Mouse (Mus musculus) bone marrow macrophage, adult 2 months (primary cell): Measurements from ENCODE around the gene Fbxl13. TPM values are rescaled to one million over a fixed set of nuclear protein-coding genes. Genes with fewer than 3 reads are reported as not detected.

Experiments used
- H3K27ac ChIP-seq: 2 replicates; pipeline ENCODE4 v1.5.1; 2012; ENCODE audit warnings: low read depth, low read length; ENCODE audit not compliant: insufficient read depth
- H3K4me1 ChIP-seq: 2 replicates; pipeline ENCODE4 v1.6.1; 2012; ENCODE audit warnings: low read length; ENCODE audit not compliant: control insufficient read depth, insufficient read depth
- H3K4me3 ChIP-seq: 2 replicates; pipeline ENCODE4 v1.5.1; 2012; ENCODE audit warnings: mild to moderate bottlenecking, low read length, moderate library complexity; ENCODE audit not compliant: insufficient read depth
- CTCF ChIP-seq: IDR thresholded peaks from 2 replicates; pipeline ENCODE4 v1.5.1; 2012; ENCODE audit warnings: low read depth, mild to moderate bottlenecking, low read length, moderate library complexity
- POLR2A ChIP-seq: IDR thresholded peaks from 2 replicates; pipeline ENCODE4 v1.6.1; 2012; ENCODE audit warnings: mild to moderate bottlenecking, low read depth, low read length, borderline replicate concordance
- polyA plus RNA-seq: library from polyadenylated mRNA; stranded (reverse); fragments of >200 nt; gene quantifications from 2 replicates; pipeline ENCODE4 v1.2.4, GENCODE M21; 2012; ENCODE audit not compliant: missing spikeins, insufficient read depth, insufficient read length

Gene Fbxl13
- polyA plus RNA-seq, 1 experiment, result not detected

DNA sequence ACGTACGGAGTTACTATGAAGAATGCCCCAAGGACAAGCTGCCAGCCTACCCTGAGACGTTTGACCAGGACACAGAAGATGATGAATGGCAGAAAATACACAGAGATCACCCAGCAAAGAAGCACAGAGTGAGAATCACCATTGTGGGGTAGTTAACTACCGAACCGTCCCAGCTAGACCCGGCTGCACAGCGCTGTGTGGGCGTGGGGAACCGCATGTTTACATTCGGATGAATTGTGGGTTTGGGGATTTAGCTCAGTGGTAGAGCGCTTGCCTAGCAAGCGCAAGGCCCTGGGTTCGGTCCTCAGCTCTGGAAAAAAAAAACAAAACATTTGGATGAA lies 70.3 kb downstream of the Fbxl13 start:
- H3K4me3 ChIP-seq, result no peak overlapping the region

DNA sequence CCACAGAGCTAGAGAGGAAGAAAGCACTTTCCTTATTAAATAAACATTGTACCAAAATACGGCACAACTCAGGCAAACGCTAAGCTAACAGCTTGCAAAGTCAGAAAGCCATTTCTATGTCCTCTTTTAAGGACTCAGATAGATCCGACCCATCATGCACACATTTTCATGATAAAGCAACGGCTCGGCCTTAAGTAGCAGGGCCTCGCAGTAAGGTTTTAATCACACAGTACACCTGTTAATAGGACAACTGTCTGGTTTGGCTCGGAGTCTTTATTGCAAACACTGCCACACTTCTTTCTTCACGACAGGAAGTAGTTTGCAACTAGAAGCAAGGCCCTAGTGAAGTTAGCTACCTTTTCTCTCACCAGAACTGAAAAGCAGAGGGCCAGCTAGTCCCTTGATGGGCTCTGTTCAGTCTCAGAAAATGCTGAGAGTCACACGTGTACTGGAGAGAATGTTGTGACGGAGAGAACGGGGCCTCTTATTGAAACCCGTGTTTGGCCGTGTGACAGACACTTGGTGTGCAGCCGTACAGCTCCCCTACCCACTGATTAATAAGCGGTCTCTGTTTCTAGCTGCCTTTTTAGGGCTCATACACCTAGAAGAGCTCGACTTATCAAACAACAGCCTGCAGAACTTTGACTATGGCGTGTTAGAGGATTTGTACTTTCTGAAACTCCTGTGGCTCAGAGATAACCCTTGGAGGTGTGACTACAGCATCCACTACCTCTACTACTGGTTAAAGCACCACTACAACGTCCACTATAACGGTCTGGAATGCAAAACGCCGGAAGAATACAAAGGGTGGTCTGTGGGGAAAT lies 70.8 kb downstream of the Fbxl13 start:
- Histone ChIP-seq H3K4me3 (no peak overlapping the region), H3K4me1 (peaks cover 4% of the 10 kb centered on the region), H3K27ac (no peak overlapping the region)
- TF ChIP-seq CTCF (no peak), POLR2A (no peak)

More for the DNA sequence above, 70.3 kb downstream of the Fbxl13 start:
- H3K27ac ChIP-seq, result no peak overlapping the region
- H3K4me1 ChIP-seq, result peaks cover 4% of the 10 kb centered on the region
- TF ChIP-seq POLR2A, result no peak
- TF ChIP-seq CTCF, result no peak

DNA sequence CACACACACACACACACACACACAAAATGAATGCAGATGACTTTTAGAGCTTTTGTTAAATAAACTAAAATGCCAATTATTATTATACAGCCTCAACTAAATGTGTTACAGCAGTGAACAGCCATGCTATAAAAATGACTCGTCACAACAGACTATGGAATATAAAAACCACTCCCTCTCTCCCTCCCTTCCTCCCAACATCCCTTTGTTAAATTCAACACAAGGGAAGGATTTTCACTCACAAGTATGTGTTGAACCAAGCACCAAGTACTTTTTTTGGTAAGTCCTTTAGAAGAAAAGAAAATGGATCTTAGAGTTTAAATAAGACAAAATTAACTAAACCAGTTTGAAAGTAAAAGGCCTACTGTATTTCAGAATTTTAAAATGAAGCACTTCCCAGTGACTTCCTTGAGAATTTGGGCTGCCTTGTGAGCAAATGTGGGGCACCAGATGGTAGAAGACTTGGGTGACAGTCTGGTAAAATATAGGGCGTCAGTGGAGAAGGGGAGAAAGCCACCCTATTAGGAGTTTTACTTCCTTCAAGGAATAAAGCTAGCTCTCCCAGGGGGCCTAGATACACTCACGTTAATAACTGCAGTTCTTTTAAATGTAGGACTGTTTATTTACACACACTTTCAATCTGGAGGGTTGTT lies 72.5 kb downstream of the Fbxl13 start:
- Histone ChIP-seq H3K4me3 (no peak overlapping the region), H3K27ac (no peak overlapping the region), H3K4me1 (peaks cover 5% of the 10 kb centered on the region)
- TF ChIP-seq CTCF (no peak), POLR2A (no peak)

DNA sequence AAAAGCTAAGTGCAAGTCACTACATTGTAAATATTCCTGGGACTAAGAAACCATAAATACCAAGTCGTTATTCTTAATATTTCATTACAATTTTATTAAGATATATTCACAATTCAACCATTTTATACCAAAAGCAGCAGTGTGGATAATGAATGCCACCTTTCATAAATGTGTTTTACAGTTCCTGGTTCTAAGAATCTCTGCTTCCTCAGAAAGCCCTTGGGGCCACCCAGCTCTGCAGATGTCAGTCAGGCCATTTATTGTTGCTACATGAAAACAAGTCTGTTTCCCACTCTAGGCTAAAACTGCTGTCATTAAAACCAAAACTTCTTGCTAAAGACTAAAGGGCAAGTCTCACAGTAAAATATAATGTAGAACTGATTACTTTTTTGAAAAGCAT lies 77.7 kb downstream of the Fbxl13 start:
- no peak overlapping the region for H3K4me3 ChIP-seq
- H3K4me1 ChIP-seq, result peaks cover 41% of the 10 kb centered on the region
- H3K27ac ChIP-seq, result no peak overlapping the region; the same call in 1 of the 2 replicates
- TF ChIP-seq CTCF (no peak), POLR2A (no peak)

DNA sequence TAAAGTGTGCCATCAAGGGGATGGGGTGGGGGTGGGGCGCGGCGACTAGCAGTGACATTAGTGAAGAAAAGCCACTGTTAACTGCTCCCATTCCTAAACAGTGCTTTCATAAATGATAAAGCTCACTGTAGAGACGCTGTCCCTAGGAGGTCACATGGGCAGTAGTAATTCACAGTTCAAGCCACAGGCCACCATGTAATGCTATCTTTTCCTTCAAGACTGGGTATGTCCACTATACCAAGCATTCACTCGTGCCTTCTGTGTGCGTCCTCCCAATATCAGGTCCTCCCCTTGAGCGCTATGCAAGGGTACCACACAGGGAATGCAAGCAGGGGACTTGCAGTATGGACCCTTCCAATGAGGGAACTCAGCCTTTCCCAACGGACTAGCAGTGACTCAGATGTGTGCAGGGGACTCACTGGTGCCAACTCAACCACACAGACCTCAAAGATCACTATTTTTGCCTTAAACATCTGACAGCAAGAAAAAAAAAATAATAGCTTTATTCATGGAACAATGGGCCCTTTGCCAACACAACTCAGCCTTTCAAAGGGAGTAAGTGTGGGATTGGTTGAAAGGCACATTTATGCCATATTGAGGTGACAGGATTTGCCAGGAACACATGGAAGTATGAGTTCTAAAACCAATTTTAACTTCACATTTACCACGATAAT lies 79.9 kb downstream of the Fbxl13 start:
- Histone ChIP-seq H3K27ac (peak overlapping the region; percentile 68), H3K4me3 (no peak overlapping the region), H3K4me1 (peaks cover 50% of the 10 kb centered on the region)
- no peak for TF ChIP-seq CTCF
- no peak for TF ChIP-seq POLR2A

DNA sequence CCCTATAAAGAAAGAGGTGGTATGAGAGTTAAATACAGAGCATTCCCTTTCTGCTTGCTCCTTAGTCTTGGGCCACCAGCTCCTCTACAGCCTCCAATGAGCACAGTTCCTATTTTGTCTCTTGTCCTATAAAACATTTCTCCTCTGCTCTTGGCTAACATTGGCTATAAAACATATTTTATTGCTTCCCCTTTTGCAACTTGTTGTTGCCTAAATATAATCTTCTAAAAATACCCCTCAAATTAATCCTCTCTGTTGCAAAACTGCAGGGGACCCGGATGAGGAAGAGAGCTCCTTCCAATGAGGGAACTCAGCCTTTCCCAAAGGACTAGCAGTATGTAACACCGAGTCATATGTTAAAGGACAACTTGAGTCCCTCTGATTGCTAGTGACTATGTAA lies 81.5 kb downstream of the Fbxl13 start:
- H3K4me3 ChIP-seq, result no peak overlapping the region
- peaks cover 50% of the 10 kb centered on the region for H3K4me1 ChIP-seq
- H3K27ac ChIP-seq, result peak overlapping the region; percentile 98
- TF ChIP-seq POLR2A (no peak), CTCF (no peak)

DNA sequence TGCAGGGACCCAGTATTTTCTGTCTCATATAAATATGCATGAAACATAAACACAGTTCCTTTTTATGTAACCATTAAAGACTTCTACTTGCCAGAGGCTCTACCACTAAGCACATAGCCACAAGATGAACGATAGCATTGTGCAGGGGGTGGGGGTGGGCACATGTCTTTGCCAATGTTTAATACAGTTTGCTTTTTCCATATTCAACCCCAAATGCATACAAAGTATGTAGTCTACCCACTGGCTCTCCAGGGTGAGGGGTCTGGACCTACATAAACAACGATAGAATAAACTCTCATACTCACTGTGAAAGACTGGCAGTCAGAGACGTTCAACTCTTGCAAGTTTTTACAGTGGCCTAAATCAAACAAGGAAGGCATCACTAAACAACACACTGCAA lies 88.9 kb downstream of the Fbxl13 start:
- no peak overlapping the region for H3K27ac ChIP-seq
- H3K4me1 ChIP-seq, result no peaks in the 10 kb centered on the region
- no peak overlapping the region for H3K4me3 ChIP-seq
- TF ChIP-seq POLR2A (no peak), CTCF (no peak)

DNA sequence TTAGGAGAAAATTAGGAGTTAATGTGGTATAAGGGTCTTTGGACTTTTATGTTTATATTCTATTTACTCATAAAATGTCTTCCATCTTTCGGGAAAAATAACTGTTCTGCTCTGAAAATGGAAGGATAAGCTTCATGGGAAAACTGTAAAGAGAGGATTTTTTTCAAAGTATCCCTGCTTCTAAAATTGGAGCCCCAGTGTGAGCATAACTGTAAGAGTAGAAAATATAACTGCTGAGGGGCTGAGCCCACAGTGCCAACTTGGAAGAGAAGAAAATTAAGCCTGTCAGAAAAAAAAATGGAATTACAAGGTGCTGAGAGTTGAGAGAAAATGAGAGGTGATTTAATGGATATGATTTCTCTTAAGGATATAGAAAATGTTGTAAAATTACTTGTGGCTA lies 90.7 kb downstream of the Fbxl13 start:
- Histone ChIP-seq H3K27ac (no peak overlapping the region), H3K4me1 (peaks cover 2% of the 10 kb centered on the region; the same call in 1 of the 2 replicates), H3K4me3 (no peak overlapping the region)
- TF ChIP-seq CTCF (no peak), POLR2A (no peak)

DNA sequence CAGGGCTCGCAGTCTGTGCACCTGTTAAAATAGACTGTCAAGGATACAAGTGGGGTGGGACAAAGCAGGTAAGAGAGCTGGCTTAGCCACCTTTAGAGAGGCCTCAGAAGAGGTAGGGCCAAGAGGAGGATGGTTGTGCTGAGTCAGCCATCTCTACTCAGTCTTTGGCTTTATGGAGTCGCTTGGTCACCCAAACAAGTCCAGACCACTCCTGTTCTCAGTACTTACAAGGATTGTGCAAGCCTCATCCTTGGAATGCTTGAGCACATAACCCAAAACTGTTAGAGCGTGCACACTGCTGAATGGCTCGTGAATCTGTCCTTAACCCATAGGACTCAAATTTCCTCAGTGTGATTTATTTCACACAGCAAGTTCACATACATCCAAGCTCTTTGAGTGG lies 91.7 kb downstream of the Fbxl13 start:
- H3K4me3 ChIP-seq, result no peak overlapping the region
- H3K4me1 ChIP-seq, result peaks cover 3% of the 10 kb centered on the region
- TF ChIP-seq POLR2A (no peak), CTCF (no peak)
- H3K27ac ChIP-seq, result no peak overlapping the region

DNA sequence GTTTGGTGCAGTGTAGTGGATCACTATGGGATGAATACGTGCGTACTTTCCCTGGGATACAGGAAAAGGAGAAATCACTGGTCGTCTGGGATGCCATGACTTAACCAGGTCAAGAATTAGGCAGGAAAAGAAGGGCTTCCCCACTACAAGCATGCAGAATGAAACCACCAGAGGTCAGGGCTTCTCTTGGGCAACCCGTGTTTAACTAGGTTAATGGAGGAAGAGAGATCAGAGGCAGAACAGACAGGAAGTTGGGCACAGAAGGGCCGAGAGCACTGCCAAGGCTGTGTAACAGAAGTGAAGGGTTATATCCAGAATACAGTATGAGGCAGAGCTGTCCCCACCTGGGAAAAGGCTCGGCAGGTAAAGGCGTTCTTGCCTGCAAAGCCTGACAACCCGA lies 98.4 kb downstream of the Fbxl13 start:
- TF ChIP-seq CTCF (0 out of 2 replicates have a peak, but pooled peaks have one; percentile 21), POLR2A (no peak)
- Histone ChIP-seq H3K27ac (no peak overlapping the region), H3K4me1 (peaks cover 37% of the 10 kb centered on the region), H3K4me3 (no peak overlapping the region)
